Mouse (Mus musculus): ENCODE results near the gene Trp53.
A peak's percentile ranks its signal among the peaks of the same experiment; 100 is the strongest.

DNA sequence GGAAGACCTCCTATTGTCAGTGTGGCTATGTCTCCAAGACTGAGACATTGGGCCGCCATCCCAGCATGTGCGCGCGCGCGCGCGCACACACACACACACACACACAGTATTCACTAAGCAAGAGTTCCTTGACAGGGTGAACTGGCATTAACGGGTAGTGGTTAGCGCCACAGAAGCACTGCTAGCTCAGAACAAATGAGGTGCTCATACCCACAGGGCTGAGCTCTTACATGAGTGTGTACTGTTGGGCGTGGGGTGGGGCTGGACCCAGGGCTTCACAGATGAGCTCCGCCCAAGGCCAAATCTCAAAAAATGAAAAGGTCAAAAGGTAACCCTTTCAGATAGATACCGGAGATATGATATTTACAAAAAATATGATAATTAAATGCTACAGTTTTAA, 4.8 kb downstream of the Trp53 start:
- TF ChIP-seq ETS1 (conservative IDR thresholded peaks at IDR 0.05; ENCODE audit: low read depth, low read length) (no peak), CTCF (conservative IDR thresholded peaks at IDR 0.05 in 1 of 2, IDR thresholded peaks at IDR 0.05 in 1 of 2; ENCODE audit: low read depth in 2 of 2, low read length in 2 of 2) (no peak), HCFC1 (IDR thresholded peaks at IDR 0.05; ENCODE audit: low read depth, low read length) (no peak), CHD1 (IDR thresholded peaks at IDR 0.05; ENCODE audit: low read depth, low read length) (no peak), POLR2A (IDR thresholded peaks at IDR 0.05; ENCODE audit: low read depth, low read length) (peak; percentile 19; the same call in 1 of the 2 replicates), USF1 (IDR thresholded peaks at IDR 0.05; ENCODE audit: low read depth, low read length) (no peak), MAFK (IDR thresholded peaks at IDR 0.05; ENCODE audit: insufficient replicate concordance, low read length) (no peak)
